Mouse (Mus musculus) skeletal muscle tissue, adult 2 months (tissue): ENCODE data around the gene Atp6v1c2.

Experiments used
- DNase-seq: peaks from one replicate; pipeline ENCODE4 v3.0.0-alpha.2; 2012; ENCODE audit warnings: low read depth, low spot score

Atp6v1c2 gene

GRCm38 (mm10) chr12:17258431-17258830 lies 70.7 kb downstream of the Atp6v1c2 start:
- no peak for DNase-seq

- DNase-seq: peak; percentile 33
Measured at GRCm38 (mm10) chr12:17256905-17257304, 72.3 kb downstream of the Atp6v1c2 start.

- DNase-seq: no peak
Measured at GRCm38 (mm10) chr12:17255602-17256001, 73.6 kb downstream of the Atp6v1c2 start.

GRCm38 (mm10) chr12:17253069-17253468 lies 76.1 kb downstream of the Atp6v1c2 start:
- DNase-seq: peak; percentile 53

- no peak for DNase-seq
Measured at GRCm38 (mm10) chr12:17250962-17251361, 78.2 kb downstream of the Atp6v1c2 start.

- peak; percentile 45 for DNase-seq
Measured at GRCm38 (mm10) chr12:17242041-17242440, 87.1 kb downstream of the Atp6v1c2 start.

- DNase-seq: no peak
Measured at GRCm38 (mm10) chr12:17241614-17242013, 87.5 kb downstream of the Atp6v1c2 start.

GRCm38 (mm10) chr12:17241016-17241415 lies 88.1 kb downstream of the Atp6v1c2 start:
- DNase-seq: peak; percentile 62

- no peak for DNase-seq
Measured at GRCm38 (mm10) chr12:17239428-17239688, 89.8 kb downstream of the Atp6v1c2 start.

GRCm38 (mm10) chr12:17238588-17239427 lies 90.4 kb downstream of the Atp6v1c2 start:
- peak; percentile 62 for DNase-seq

GRCm38 (mm10) chr12:17235535-17236313 lies 93.4 kb downstream of the Atp6v1c2 start:
- DNase-seq: no peak
